Mouse (Mus musculus) T-helper 1 cell (primary cell): Measurements from ENCODE around the gene Elf3.
"Not testable (repeated sequence)": the region's sequence is repeated elsewhere in the genome, so short reads cannot be mapped to it uniquely, and the experiment has no call there.

Experiments
- in situ Hi-C: fragments of 300-600 bp; cut with MboI, MseI; formaldehyde crosslinking; loops from one replicate; pipeline ENCODE4 v1.15.1; 2025; ENCODE audit warnings: high pct_unique_total_duplicates

Gene Elf3

GRCm38 (mm10) chr1:135258380-135259127, at the start of gene Elf3:
TSS of gene Elf3 (minus strand) at chr1:135258568.
- in situ Hi-C loops = no loop called here

- in situ Hi-C loops = no loop called here
Observed at GRCm38 (mm10) chr1:135290908-135291307, 32.5 kb upstream of the Elf3 start.

- in situ Hi-C loops = no loop called here
Observed at GRCm38 (mm10) chr1:135286311-135286710, 27.9 kb upstream of the Elf3 start.

- in situ Hi-C loops = no loop called here
Observed at GRCm38 (mm10) chr1:135283826-135284291, 25.5 kb upstream of the Elf3 start, which contains the start of gene Rnpep. TSS of gene Rnpep (minus strand) at chr1:135284084.

GRCm38 (mm10) chr1:135283287-135283825, 25.0 kb upstream of the Elf3 start:
- in situ Hi-C loops = no loop called here

- in situ Hi-C loops = no loop called here
Observed at GRCm38 (mm10) chr1:135282536-135283286, 24.3 kb upstream of the Elf3 start.

GRCm38 (mm10) chr1:135281841-135282240, 23.5 kb upstream of the Elf3 start:
- in situ Hi-C loops = no loop called here

GRCm38 (mm10) chr1:135280646-135281045, 22.3 kb upstream of the Elf3 start:
- in situ Hi-C loops = no loop called here

- in situ Hi-C loops = no loop called here
Observed at GRCm38 (mm10) chr1:135271371-135271770, 13.0 kb upstream of the Elf3 start.

- in situ Hi-C loops = no loop called here
Observed at GRCm38 (mm10) chr1:135267663-135268446, 9.5 kb upstream of the Elf3 start.

- in situ Hi-C loops = no loop called here
Observed at GRCm38 (mm10) chr1:135265834-135266233, 7.5 kb upstream of the Elf3 start.

- in situ Hi-C loops = loop anchor here (5.0 kb wide), 1 partner anchor 99 kb away; no protein-coding TSS in a partner anchor
Observed at GRCm38 (mm10) chr1:135263316-135263715, 4.9 kb upstream of the Elf3 start.

- in situ Hi-C loops = loop anchor here (5.0 kb wide), 1 partner anchor 100 kb away; no protein-coding TSS in a partner anchor
Observed at GRCm38 (mm10) chr1:135262329-135262728, 4.0 kb upstream of the Elf3 start.

GRCm38 (mm10) chr1:135260931-135261330, 2.6 kb upstream of the Elf3 start:
- in situ Hi-C loops = loop anchor here (5.0 kb wide), 1 partner anchor 101 kb away; no protein-coding TSS in a partner anchor

- in situ Hi-C loops = no loop called here
Observed at GRCm38 (mm10) chr1:135259128-135259436, 714 bp upstream of the Elf3 start.

- in situ Hi-C loops = no loop called here
Observed at GRCm38 (mm10) chr1:135256299-135256698, 2.1 kb downstream of the Elf3 start.

- in situ Hi-C loops = no loop called here
Observed at GRCm38 (mm10) chr1:135252854-135253253, 5.5 kb downstream of the Elf3 start.

- in situ Hi-C loops = no loop called here
Observed at GRCm38 (mm10) chr1:135251405-135251804, 7.0 kb downstream of the Elf3 start.

GRCm38 (mm10) chr1:135250706-135251105, 7.7 kb downstream of the Elf3 start:
- in situ Hi-C loops = no loop called here

- in situ Hi-C loops = no loop called here
Observed at GRCm38 (mm10) chr1:135248434-135248850, 9.9 kb downstream of the Elf3 start.

GRCm38 (mm10) chr1:135244014-135244413, 14.4 kb downstream of the Elf3 start:
- in situ Hi-C loops = no loop called here

GRCm38 (mm10) chr1:135240206-135240605, 18.2 kb downstream of the Elf3 start:
- in situ Hi-C loops = not testable (repeated sequence)
